Mouse (Mus musculus) heart, postnatal 0 days (tissue): ENCODE data around the gene Ctf1. TPM values are rescaled to one million over a fixed set of nuclear protein-coding genes. Genes with fewer than 3 reads are reported as not detected.
A peak's percentile ranks its signal among the peaks of the same experiment; 100 is the strongest.

ENCODE experiments used
- ATAC-seq: fragments of 200-750 bp; cut with Nextera tagmentation; 2 replicates; pipeline ENCODE4 v1.8.0; 2017; ENCODE audit warnings: low read depth, moderate number of reproducible peaks, moderate library complexity; ENCODE audit not compliant: insufficient read depth
- DNase-seq: peaks from one replicate; pipeline ENCODE4 v3.0.0-alpha.2; 2016; ENCODE audit warnings: low spot score
- H3K27ac ChIP-seq: fragments of 300-500 bp; sonication (generic); 2 replicates; pipeline ENCODE4 v1.5.1; 2014; ENCODE audit warnings: low read depth, mild to moderate bottlenecking
- H3K27me3 ChIP-seq: fragments of 300-500 bp; sonication (generic); 2 replicates; pipeline ENCODE4 v1.6.1; 2014; ENCODE audit warnings: low read length, mixed read lengths; ENCODE audit not compliant: control insufficient read depth, insufficient read depth
- H3K36me3 ChIP-seq: fragments of 300-500 bp; sonication (generic); replicated peaks from 2 replicates; pipeline ENCODE4 v1.6.1; 2014; ENCODE audit warnings: low read length, mixed read lengths; ENCODE audit not compliant: control insufficient read depth, insufficient read depth
- H3K4me1 ChIP-seq: fragments of 300-500 bp; sonication (generic); 2 replicates; pipeline ENCODE4 v1.6.1; 2014; ENCODE audit warnings: antibody characterized with exemption; ENCODE audit not compliant: control insufficient read depth, insufficient read depth
- H3K4me2 ChIP-seq: fragments of 300-500 bp; sonication (generic); 2 replicates; pipeline ENCODE4 v1.6.1; 2014; ENCODE audit warnings: low read depth, mild to moderate bottlenecking, low read length, moderate library complexity
- H3K4me3 ChIP-seq: fragments of 300-500 bp; sonication (generic); 2 replicates; pipeline ENCODE4 v1.5.1; 2014; ENCODE audit warnings: low read depth, low read length
- H3K9ac ChIP-seq: fragments of 300-500 bp; sonication (generic); replicated peaks from 2 replicates; pipeline ENCODE4 v1.6.1; 2014; ENCODE audit warnings: low read depth, low read length, mixed read lengths
- H3K9me3 ChIP-seq: fragments of 300-500 bp; sonication (generic); replicated peaks from 2 replicates; pipeline ENCODE4 v1.6.1; 2016; ENCODE audit warnings: low read length; ENCODE audit not compliant: control insufficient read depth
- CTCF ChIP-seq: IDR thresholded peaks from 2 replicates; pipeline ENCODE4 v1.5.1; 2016; ENCODE audit warnings: antibody characterized with exemption, control low read depth, low read depth
- EP300 ChIP-seq: IDR thresholded peaks from 2 replicates; pipeline ENCODE4 v1.6.1; 2016; ENCODE audit warnings: antibody characterized with exemption, low read depth
- WGBS: fragments of 180-500 bp; shearing (Covaris S2); extraction: QIAGEN DNeasy Blood & Tissue Kit; methylation state at CpG from one replicate; pipeline ENCODE4 v1.1.7; 2014; 5-methylcytosine and 5-hydroxymethylcytosine counted together
- polyA plus RNA-seq: library from polyadenylated mRNA; unstranded; fragments of >200 nt; fragmentation: Nextera tagmentation; extraction: Ambion mirVana; gene quantifications from 2 replicates; pipeline ENCODE4 v1.2.1, GENCODE M21; 2015
- total RNA-seq: library from RNA; depleted of rRNA; stranded (reverse); fragments of >200 nt; gene quantifications from 2 replicates; pipeline ENCODE4 v1.2.3, GENCODE M21; 2014; ENCODE audit warnings: low replicate concordance

Ctf1 gene
- total and polyA plus RNA-seq, 2 experiments from 2014 or later = 2.6 to 11.1 TPM

GRCm38 (mm10) chr7:127707045-127707956 is 5.2 kb upstream of the Ctf1 start:
- Histone ChIP-seq H3K9me3 (no peaks in the 10 kb centered on the region), H3K9ac (peak overlapping the region; percentile 78), H3K4me2 (peak overlapping the region; percentile 72), H3K27ac (peak overlapping the region; percentile 96), H3K4me1 (peaks cover 14% of the 10 kb centered on the region), H3K36me3 (peaks cover 25% of the 10 kb centered on the region), H3K27me3 (no peaks in the 10 kb centered on the region), H3K4me3 (peak overlapping the region; percentile 83)
- TF ChIP-seq EP300 = no peak
- TF ChIP-seq CTCF = no peak
- no peak for ATAC-seq
- no peak for DNase-seq
- 33% methylated on average over 22 of the region's 22 CpGs for WGBS

GRCm38 (mm10) chr7:127707957-127708206 is 4.7 kb upstream of the Ctf1 start:
- TF ChIP-seq CTCF = no peak
- TF ChIP-seq EP300 = no peak
- Histone ChIP-seq H3K9me3 (no peaks in the 10 kb centered on the region), H3K36me3 (peaks cover 22% of the 10 kb centered on the region), H3K4me3 (peak overlapping the region; percentile 83), H3K4me2 (peak overlapping the region; percentile 72), H3K4me1 (peaks cover 19% of the 10 kb centered on the region), H3K27ac (peak overlapping the region; percentile 96), H3K9ac (peak overlapping the region; percentile 78), H3K27me3 (no peaks in the 10 kb centered on the region)
- WGBS = 0% methylated on average over 5 of the region's 5 CpGs
- no peak for ATAC-seq
- DNase-seq = no peak

DNA sequence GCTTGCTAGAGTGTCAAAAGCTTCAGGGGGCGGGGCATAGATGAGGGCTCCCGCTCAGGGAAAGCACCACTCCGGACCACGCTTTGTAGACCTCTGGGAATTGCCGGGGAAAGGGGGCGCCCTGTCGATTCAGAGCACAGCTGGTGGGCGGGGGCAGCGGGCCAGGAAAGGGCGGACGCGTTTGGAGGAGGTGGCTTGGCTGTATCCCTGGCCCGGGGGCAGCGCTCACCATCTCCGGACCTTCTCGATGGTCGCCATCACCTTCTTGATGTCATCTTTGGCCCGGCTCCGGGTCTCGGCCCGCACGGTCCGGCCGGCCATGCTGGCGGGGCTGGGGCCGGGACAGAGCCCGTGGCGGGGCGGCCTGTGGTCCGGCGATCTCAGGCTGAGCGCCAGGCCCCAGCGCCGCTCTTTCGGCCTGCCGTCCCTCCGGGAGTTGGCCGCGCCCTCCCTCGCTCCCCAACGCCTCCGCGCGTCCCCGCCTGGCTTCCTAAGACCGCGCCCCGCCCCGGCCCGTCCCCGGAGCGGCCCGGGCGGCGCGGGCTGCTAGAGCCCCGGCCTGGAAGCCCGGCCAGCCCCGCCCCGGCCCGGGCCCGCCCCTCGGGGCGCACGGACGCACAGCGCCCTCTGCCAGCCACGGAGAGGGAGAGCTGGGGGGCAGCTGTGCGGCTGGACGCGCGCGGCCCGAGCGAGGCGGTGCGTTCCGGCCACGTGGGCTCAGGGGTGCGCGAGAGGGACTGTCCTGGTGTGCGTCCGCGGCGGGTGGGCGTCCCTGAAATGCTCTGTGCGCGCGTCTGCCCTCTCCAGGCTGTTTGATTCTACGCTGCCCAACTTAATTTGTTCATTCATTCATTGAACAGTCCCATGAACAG is 4.1 kb upstream of the Ctf1 start, which contains the start of gene Bcl7c:
Gene Bcl7c (minus strand): TSS at position 727 of the 872 bp plus-strand sequence.
- no peaks in the 10 kb centered on the region for H3K27me3 ChIP-seq
- ATAC-seq (peak; percentile 91), DNase-seq (peak; percentile 97)
- H3K4me2 ChIP-seq = peak within 1 kb of the TSS; percentile 72
- H3K4me3 ChIP-seq = peak within 1 kb of the TSS; percentile 83
- H3K36me3 ChIP-seq = peaks cover 17% of the 10 kb centered on the region
- TF ChIP-seq EP300 = no peak
- peak; percentile 61 for TF ChIP-seq CTCF
- peak within 1 kb of the TSS; percentile 78 for H3K9ac ChIP-seq
- H3K27ac ChIP-seq = peak within 1 kb of the TSS; percentile 96
- H3K4me1 ChIP-seq = peaks cover 19% of the 10 kb centered on the region
- H3K9me3 ChIP-seq = no peaks in the 10 kb centered on the region
- WGBS = under 1% methylated on average over 55 of the region's 90 CpGs

DNA sequence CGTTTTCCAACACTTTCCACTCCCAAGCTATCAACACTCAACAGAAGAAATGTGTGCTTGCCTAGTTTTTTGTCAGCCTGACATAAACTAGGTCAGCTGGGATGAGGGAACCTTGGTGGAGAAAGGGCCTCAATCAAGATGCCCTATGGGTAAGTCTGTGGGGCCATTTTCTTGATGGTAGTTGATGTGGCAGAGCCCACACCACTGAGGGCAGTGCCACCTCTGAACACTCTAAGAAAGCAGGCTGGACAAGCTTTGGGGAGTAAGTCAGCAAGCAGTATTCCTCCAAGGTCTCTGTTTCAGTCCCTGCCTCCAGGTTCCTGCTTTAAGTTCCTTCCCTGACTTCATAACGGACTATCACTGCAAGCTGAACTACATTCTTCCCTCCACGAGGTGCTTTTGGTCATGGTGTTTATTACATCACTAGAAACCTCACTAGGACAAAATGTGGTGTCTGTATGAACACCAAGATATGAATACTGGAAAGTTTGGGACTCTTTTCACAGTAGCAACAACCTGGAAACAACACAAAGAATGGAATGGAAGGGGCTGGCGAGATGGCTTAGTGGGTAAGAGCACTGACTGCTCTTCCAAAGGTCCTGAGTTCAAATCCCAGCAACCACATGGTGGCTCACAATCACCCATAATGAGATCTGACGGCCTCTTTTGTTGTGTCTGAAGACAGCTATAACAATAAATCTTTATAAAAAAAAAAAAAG is 3.1 kb upstream of the Ctf1 start:
- Histone ChIP-seq H3K4me3 (peak overlapping the region; percentile 83), H3K9ac (no peak overlapping the region), H3K36me3 (peaks cover 15% of the 10 kb centered on the region), H3K27me3 (no peaks in the 10 kb centered on the region), H3K4me2 (peak overlapping the region; percentile 72), H3K27ac (0 out of 2 replicates have a peak overlapping the region, but pooled peaks have one; percentile 96), H3K9me3 (no peaks in the 10 kb centered on the region), H3K4me1 (peaks cover 19% of the 10 kb centered on the region)
- ATAC-seq (no peak), DNase-seq (no peak)
- TF ChIP-seq EP300 (no peak), CTCF (no peak)
- WGBS = 65% methylated on average over 5 of the region's 5 CpGs

DNA sequence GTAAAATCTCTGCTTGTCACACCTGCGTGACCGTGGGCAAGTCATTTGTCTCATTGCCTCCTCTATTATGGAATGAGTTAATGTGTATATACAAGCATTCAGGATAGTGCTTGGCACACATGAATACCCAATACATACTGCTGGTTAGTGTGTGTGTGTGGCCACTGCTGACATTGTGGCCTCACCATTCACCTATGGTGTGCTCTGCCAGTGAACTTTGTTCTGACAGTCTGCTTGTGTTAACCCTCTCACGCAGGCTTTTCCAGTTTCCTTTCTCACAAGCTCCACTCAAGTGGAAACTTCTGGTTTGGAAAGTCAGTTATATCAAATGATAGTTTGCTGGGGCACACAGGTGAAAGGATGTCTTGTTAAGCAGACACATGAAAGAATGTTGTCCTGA is 1.5 kb upstream of the Ctf1 start:
- Histone ChIP-seq H3K9me3 (no peaks in the 10 kb centered on the region), H3K4me2 (no peak overlapping the region), H3K9ac (no peak overlapping the region), H3K36me3 (peaks cover 8% of the 10 kb centered on the region), H3K4me3 (no peak overlapping the region), H3K27me3 (no peaks in the 10 kb centered on the region), H3K4me1 (peaks cover 19% of the 10 kb centered on the region), H3K27ac (no peak overlapping the region)
- WGBS = 89% methylated on average over 3 of the region's 3 CpGs
- no peak for ATAC-seq
- TF ChIP-seq CTCF (no peak), EP300 (no peak)
- no peak for DNase-seq
